Mouse (Mus musculus): ENCODE data around the gene Med25.

DNA sequence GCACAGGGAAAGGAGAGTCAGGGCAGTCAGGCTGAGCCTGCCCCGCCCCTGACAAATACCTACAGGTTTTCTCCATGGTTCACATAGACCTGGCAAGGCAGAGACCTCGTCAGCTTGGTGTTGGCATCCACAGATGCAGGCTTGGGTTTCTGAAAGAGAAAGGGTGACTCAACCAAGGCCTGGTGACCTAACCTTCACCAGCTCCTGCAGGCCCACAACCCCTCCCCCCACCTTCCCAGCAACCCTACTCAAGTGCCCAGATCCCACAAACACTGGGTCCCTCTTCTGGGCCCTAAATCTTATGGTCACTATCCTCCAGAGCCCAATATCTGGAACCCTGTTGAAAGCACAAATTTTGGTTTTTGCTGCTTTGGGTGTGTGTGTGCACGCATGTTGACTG, 9.5 kb downstream of the Med25 start:
- TF ChIP-seq POLR2A (IDR thresholded peaks at IDR 0.05; ENCODE audit: borderline replicate concordance, extremely low read depth, low read depth, low read length) (no peak), CTCF (IDR thresholded peaks at IDR 0.05; ENCODE audit: insufficient read depth, low read length) (no peak)

Measured in lung, adult 2 months (tissue).